ENCODE assay signal across 8 mouse cellular contexts in genomic region chr5:24453985-24454303, GRCm38 (mm10). TPM values are rescaled to one million over a fixed set of nuclear protein-coding genes. Genes with fewer than 3 reads are reported as not detected.
DNase-seq lines count a peak whose midpoint lies in the region; ATAC-seq and TF ChIP-seq lines count a peak whose summit lies in the region.

No protein-coding gene starts in this region.

- H3K9ac ChIP-seq in heart, embryonic 13.5 days, result peak overlapping the region; percentile 99
- H3K9ac ChIP-seq in embryonic facial prominence, embryonic 12.5 days, result no peak overlapping the region
- peak overlapping the region; percentile 92; the same call in 1 of the 2 replicates for H3K9ac ChIP-seq in hindbrain, postnatal 0 days (replicated peaks; ENCODE audit: low read length)
- H3K9ac ChIP-seq in midbrain, embryonic 16.5 days (ENCODE audit: low read depth, low read length), result peak overlapping the region; percentile 95

- peak overlapping the region; percentile 98 for H3K4me2 ChIP-seq in heart, embryonic 13.5 days
- H3K4me2 ChIP-seq in embryonic facial prominence, embryonic 12.5 days (replicated peaks), result peak overlapping the region; percentile 97
- H3K4me2 ChIP-seq in hindbrain, postnatal 0 days (ENCODE audit: low read depth, low read length), result peak overlapping the region; percentile 98
- H3K4me2 ChIP-seq in midbrain, embryonic 16.5 days (ENCODE audit: low read length), result peak overlapping the region; percentile 95

- WGBS in heart, embryonic 13.5 days, result 46% methylated on average over 2 of the region's 2 CpGs
- WGBS in embryonic facial prominence, embryonic 12.5 days, result 8% methylated on average over 2 of the region's 2 CpGs
- WGBS in hindbrain, postnatal 0 days, result 5% methylated on average over 2 of the region's 2 CpGs
- WGBS in midbrain, embryonic 16.5 days, result 11% methylated on average over 2 of the region's 2 CpGs

- no peak for ATAC-seq in heart, embryonic 13.5 days (ENCODE audit: extremely low read depth, insufficient number of reproducible peaks, low FRiP score, low TSS enrichment)
- ATAC-seq in embryonic facial prominence, embryonic 12.5 days (ENCODE audit: insufficient number of reproducible peaks, insufficient read depth, low FRiP score, low TSS enrichment), result no peak
- ATAC-seq in hindbrain, postnatal 0 days, result no peak
- no peak for ATAC-seq in midbrain, embryonic 16.5 days
- ATAC-seq in activated CD4-positive, CD25-positive, alpha-beta regulatory T cell, adult 4 months, result no peak

- intact Hi-C loops in heart, postnatal 36 days (cut with DNase I), result loop anchor here (2.0 to 5.0 kb wide), 3 partner anchors 17 to 148 kb away; no protein-coding TSS in a partner anchor
- intact Hi-C loops in left cerebral cortex, postnatal 36 days (cut with DNase I), result no loop called here

- H3K4me1 ChIP-seq in heart, embryonic 13.5 days, result peaks cover 46% of the 10 kb centered on the region
- peaks cover 42% of the 10 kb centered on the region for H3K4me1 ChIP-seq in embryonic facial prominence, embryonic 12.5 days
- peaks cover 38% of the 10 kb centered on the region for H3K4me1 ChIP-seq in hindbrain, postnatal 0 days (ENCODE audit: insufficient read depth, low read length)
- peaks cover 35% of the 10 kb centered on the region for H3K4me1 ChIP-seq in midbrain, embryonic 16.5 days (ENCODE audit: control insufficient read depth, insufficient read depth, low read length)

- DNase-seq in heart, postnatal 36 days, result no peak
- DNase-seq in hindbrain, postnatal 0 days (ENCODE audit: low spot score), result no peak
- no peak for DNase-seq in frontal cortex, adult 2 months (ENCODE audit: extremely low spot score in 1 of 2, low spot score in 1 of 2)
- DNase-seq in left cerebral cortex, postnatal 36 days (ENCODE audit: low spot score in 2 of 2), result no peak

- no peaks in the 10 kb centered on the region for H3K9me3 ChIP-seq in heart, embryonic 13.5 days
- H3K9me3 ChIP-seq in embryonic facial prominence, embryonic 12.5 days, result no peaks in the 10 kb centered on the region
- no peaks in the 10 kb centered on the region for H3K9me3 ChIP-seq in hindbrain, postnatal 0 days (ENCODE audit: low read length)
- no peaks in the 10 kb centered on the region for H3K9me3 ChIP-seq in midbrain, embryonic 16.5 days (replicated peaks; ENCODE audit: control insufficient read depth, low read length, poor library complexity, severe bottlenecking)

- no peak for TF ChIP-seq CTCF in hindbrain, postnatal 0 days (IDR thresholded peaks at IDR 0.05; ENCODE audit: low read depth)

- H3K27ac ChIP-seq in heart, embryonic 13.5 days (replicated peaks), result no peak overlapping the region; the same call in 1 of the 2 replicates
- H3K27ac ChIP-seq in embryonic facial prominence, embryonic 12.5 days, result 0 out of 2 replicates have a peak overlapping the region, but pooled peaks have one; percentile 23
- H3K27ac ChIP-seq in hindbrain, postnatal 0 days, result peak overlapping the region; percentile 90
- peak overlapping the region; percentile 54; the same call in 1 of the 2 replicates for H3K27ac ChIP-seq in midbrain, embryonic 16.5 days (ENCODE audit: low read length)

- peaks cover under 1% of the 10 kb centered on the region; the same call in 1 of the 2 replicates for H3K27me3 ChIP-seq in heart, embryonic 13.5 days (replicated peaks)
- no peaks in the 10 kb centered on the region for H3K27me3 ChIP-seq in embryonic facial prominence, embryonic 12.5 days
- no peaks in the 10 kb centered on the region for H3K27me3 ChIP-seq in hindbrain, postnatal 0 days (ENCODE audit: insufficient read depth, low read length)
- H3K27me3 ChIP-seq in midbrain, embryonic 16.5 days (ENCODE audit: control insufficient read depth, insufficient read depth, low read depth, low read length), result no peaks in the 10 kb centered on the region

- peaks cover 17% of the 10 kb centered on the region for H3K36me3 ChIP-seq in heart, embryonic 13.5 days
- H3K36me3 ChIP-seq in embryonic facial prominence, embryonic 12.5 days, result peaks cover 18% of the 10 kb centered on the region
- H3K36me3 ChIP-seq in hindbrain, postnatal 0 days (ENCODE audit: insufficient read depth, low read length), result no peaks in the 10 kb centered on the region
- H3K36me3 ChIP-seq in midbrain, embryonic 16.5 days (ENCODE audit: control insufficient read depth, insufficient read depth, low read length), result no peaks in the 10 kb centered on the region

- peak overlapping the region; percentile 90 for H3K4me3 ChIP-seq in heart, embryonic 13.5 days
- peak overlapping the region; percentile 84 for H3K4me3 ChIP-seq in embryonic facial prominence, embryonic 12.5 days
- peak overlapping the region; percentile 87 for H3K4me3 ChIP-seq in hindbrain, postnatal 0 days (ENCODE audit: low read length)
- peak overlapping the region; percentile 93 for H3K4me3 ChIP-seq in midbrain, embryonic 16.5 days (ENCODE audit: low read depth, low read length)

RNA-seq across cellular contexts. Expression of gene Agap3, which starts 2.0 kb away (rescaled TPM):
- polyA plus RNA-seq in heart, embryonic 13.5 days (2015; fragmentation: Nextera tagmentation; extraction: Ambion mirVana), result 14.4 and 16.5 TPM in 2 replicates
- total RNA-seq in heart, postnatal 36 days (2021), result 10 to 100 TPM; 83.6 to 91.1 TPM
- polyA plus RNA-seq in embryonic facial prominence, embryonic 12.5 days (2016; fragmentation: Nextera tagmentation; extraction: Ambion mirVana), result 52.4 and 68.6 TPM in 2 replicates
- 277 and 287 TPM in 2 replicates for total RNA-seq in hindbrain, postnatal 0 days (2014; rRNA removed)
- 112 and 121 TPM in 2 replicates for polyA plus RNA-seq in hindbrain, postnatal 0 days (2015; fragmentation: Nextera tagmentation; extraction: Ambion mirVana)
- polyA plus RNA-seq in midbrain, embryonic 16.5 days (2015; fragmentation: Nextera tagmentation; extraction: Ambion mirVana), result 55.6 and 56.9 TPM in 2 replicates
- polyA plus RNA-seq in activated CD4-positive, CD25-positive, alpha-beta regulatory T cell, adult 4 months (2017; shearing (Covaris generic)), result 1 to 10 TPM; 3.9 to 6.0 TPM
- 390 and 432 TPM in 2 replicates for polyA plus RNA-seq in frontal cortex, adult 2 months (2012; rRNA removed)
- total RNA-seq in left cerebral cortex, postnatal 36 days (2021), result 100 to 1,000 TPM; 507 to 566 TPM

RNA-seq across cellular contexts. Expression of gene Tmub1, which starts 6.3 kb away (rescaled TPM):
- polyA plus RNA-seq in heart, embryonic 13.5 days (2015; fragmentation: Nextera tagmentation; extraction: Ambion mirVana), result 16.2 and 19.9 TPM in 2 replicates
- 10 to 100 TPM; 11.7 to 12.1 TPM for total RNA-seq in heart, postnatal 36 days (2021)
- polyA plus RNA-seq in embryonic facial prominence, embryonic 12.5 days (2016; fragmentation: Nextera tagmentation; extraction: Ambion mirVana), result 24.7 and 24.9 TPM in 2 replicates
- total RNA-seq in hindbrain, postnatal 0 days (2014; rRNA removed), result 74.6 and 78.4 TPM in 2 replicates
- 50.0 and 51.2 TPM in 2 replicates for polyA plus RNA-seq in hindbrain, postnatal 0 days (2015; fragmentation: Nextera tagmentation; extraction: Ambion mirVana)
- 60.1 and 63.2 TPM in 2 replicates for polyA plus RNA-seq in midbrain, embryonic 16.5 days (2015; fragmentation: Nextera tagmentation; extraction: Ambion mirVana)
- polyA plus RNA-seq in activated CD4-positive, CD25-positive, alpha-beta regulatory T cell, adult 4 months (2017; shearing (Covaris generic)), result 10 to 100 TPM; 51.1 to 65.5 TPM
- 42.7 and 43.7 TPM in 2 replicates for polyA plus RNA-seq in frontal cortex, adult 2 months (2012; rRNA removed)
- 10 to 100 TPM; 24.8 to 32.5 TPM for total RNA-seq in left cerebral cortex, postnatal 36 days (2021)

RNA-seq across cellular contexts. Expression of gene Fastk, which starts 8.9 kb away (rescaled TPM):
- polyA plus RNA-seq in heart, embryonic 13.5 days (2015; fragmentation: Nextera tagmentation; extraction: Ambion mirVana), result 163 and 164 TPM in 2 replicates
- 100 to 1,000 TPM; 288 to 310 TPM for total RNA-seq in heart, postnatal 36 days (2021)
- polyA plus RNA-seq in embryonic facial prominence, embryonic 12.5 days (2016; fragmentation: Nextera tagmentation; extraction: Ambion mirVana), result 117 and 122 TPM in 2 replicates
- total RNA-seq in hindbrain, postnatal 0 days (2014; rRNA removed), result 200 and 203 TPM in 2 replicates
- 99.2 and 101 TPM in 2 replicates for polyA plus RNA-seq in hindbrain, postnatal 0 days (2015; fragmentation: Nextera tagmentation; extraction: Ambion mirVana)
- polyA plus RNA-seq in midbrain, embryonic 16.5 days (2015; fragmentation: Nextera tagmentation; extraction: Ambion mirVana), result 93.0 and 96.2 TPM in 2 replicates
- 10 to 100 TPM; 34.9 to 49.5 TPM for polyA plus RNA-seq in activated CD4-positive, CD25-positive, alpha-beta regulatory T cell, adult 4 months (2017; shearing (Covaris generic))
- 223 and 235 TPM in 2 replicates for polyA plus RNA-seq in frontal cortex, adult 2 months (2012; rRNA removed)
- 100 to 1,000 TPM; 131 to 133 TPM for total RNA-seq in left cerebral cortex, postnatal 36 days (2021)

RNA-seq across cellular contexts. Expression of gene Slc4a2, which starts 30.3 kb away (rescaled TPM):
- polyA plus RNA-seq in heart, embryonic 13.5 days (2015; fragmentation: Nextera tagmentation; extraction: Ambion mirVana), result 26.9 and 29.3 TPM in 2 replicates
- 10 to 100 TPM; 29.2 to 35.1 TPM for total RNA-seq in heart, postnatal 36 days (2021)
- 46.6 and 49.8 TPM in 2 replicates for polyA plus RNA-seq in embryonic facial prominence, embryonic 12.5 days (2016; fragmentation: Nextera tagmentation; extraction: Ambion mirVana)
- 41.5 and 44.4 TPM in 2 replicates for total RNA-seq in hindbrain, postnatal 0 days (2014; rRNA removed)
- polyA plus RNA-seq in hindbrain, postnatal 0 days (2015; fragmentation: Nextera tagmentation; extraction: Ambion mirVana), result 17.1 and 17.8 TPM in 2 replicates
- polyA plus RNA-seq in midbrain, embryonic 16.5 days (2015; fragmentation: Nextera tagmentation; extraction: Ambion mirVana), result 22.2 and 23.7 TPM in 2 replicates
- 10 to 100 TPM; 12.2 to 13.3 TPM for polyA plus RNA-seq in activated CD4-positive, CD25-positive, alpha-beta regulatory T cell, adult 4 months (2017; shearing (Covaris generic))
- 32.2 and 32.3 TPM in 2 replicates for polyA plus RNA-seq in frontal cortex, adult 2 months (2012; rRNA removed)
- 10 to 100 TPM; 36.5 to 38.6 TPM for total RNA-seq in left cerebral cortex, postnatal 36 days (2021)

RNA-seq across cellular contexts. Expression of gene Cdk5, which starts 30.6 kb away (rescaled TPM):
- 25.8 and 28.7 TPM in 2 replicates for polyA plus RNA-seq in heart, embryonic 13.5 days (2015; fragmentation: Nextera tagmentation; extraction: Ambion mirVana)
- 10 to 100 TPM; 22.5 to 23.0 TPM for total RNA-seq in heart, postnatal 36 days (2021)
- polyA plus RNA-seq in embryonic facial prominence, embryonic 12.5 days (2016; fragmentation: Nextera tagmentation; extraction: Ambion mirVana), result 62.2 and 63.2 TPM in 2 replicates
- total RNA-seq in hindbrain, postnatal 0 days (2014; rRNA removed), result 81.0 and 87.7 TPM in 2 replicates
- polyA plus RNA-seq in hindbrain, postnatal 0 days (2015; fragmentation: Nextera tagmentation; extraction: Ambion mirVana), result 151 and 158 TPM in 2 replicates
- 130 and 149 TPM in 2 replicates for polyA plus RNA-seq in midbrain, embryonic 16.5 days (2015; fragmentation: Nextera tagmentation; extraction: Ambion mirVana)
- polyA plus RNA-seq in activated CD4-positive, CD25-positive, alpha-beta regulatory T cell, adult 4 months (2017; shearing (Covaris generic)), result 10 to 100 TPM; 54.8 to 58.3 TPM
- polyA plus RNA-seq in frontal cortex, adult 2 months (2012; rRNA removed), result 214 and 226 TPM in 2 replicates
- total RNA-seq in left cerebral cortex, postnatal 36 days (2021), result 100 to 1,000 TPM; 127 to 133 TPM
